28 mouse cellular contexts compared by ENCODE assay signal in the genomic region with DNA sequence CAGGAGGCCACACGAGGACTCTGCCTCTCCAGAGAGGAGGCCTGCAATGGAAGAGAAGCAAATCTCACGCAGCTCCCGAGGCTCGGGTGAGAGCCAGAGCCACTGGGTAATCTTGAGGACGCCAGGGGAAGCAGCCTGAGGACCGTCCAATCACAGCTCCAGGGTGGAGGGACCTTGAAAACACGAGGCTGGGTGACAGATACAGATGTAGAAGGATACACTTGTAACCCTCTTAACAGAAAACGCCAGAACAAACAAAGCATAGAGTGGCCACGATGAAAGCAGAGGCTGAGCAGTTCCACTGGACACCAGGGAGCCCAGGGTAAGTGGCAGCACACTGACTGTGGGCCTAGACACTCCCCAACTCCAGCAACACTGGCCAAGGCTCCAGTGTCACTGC. TPM values are rescaled to one million over a fixed set of nuclear protein-coding genes. Genes with fewer than 3 reads are reported as not detected.
A peak's percentile ranks its signal among the peaks of the same experiment; 100 is the strongest.
DNase-seq lines count a peak whose midpoint lies in the region; ATAC-seq lines count a peak whose summit lies in the region.
"Had no signal": no experiment of that assay in that cellular context is flagged by ENCODE, and none has a peak within 500 bp of the region (broad histone marks: within the 10 kb centered on the region; RNA-seq: fewer than 3 reads in every experiment).

No protein-coding gene starts in this region.

- H3K4me1 ChIP-seq in heart, embryonic 11.5 days (ENCODE audit: control insufficient read depth, insufficient read depth, low read length): peaks cover 12% of the 10 kb centered on the region
- peaks cover 3% of the 10 kb centered on the region; the same call in 1 of the 2 replicates for H3K4me1 ChIP-seq in liver, embryonic 11.5 days (replicated peaks; ENCODE audit: control insufficient read depth, insufficient read depth, low read length)
- peaks cover 32% of the 10 kb centered on the region for H3K4me1 ChIP-seq in liver, embryonic 12.5 days

- H3K9me3 ChIP-seq in heart, embryonic 11.5 days (replicated peaks; ENCODE audit: control insufficient read depth, low read length): no peaks in the 10 kb centered on the region
- H3K9me3 ChIP-seq in liver, embryonic 11.5 days (ENCODE audit: control insufficient read depth, low read length): no peaks in the 10 kb centered on the region
- H3K9me3 ChIP-seq in liver, embryonic 12.5 days (replicated peaks): no peaks in the 10 kb centered on the region
- H3K9me3 ChIP-seq: embryonic facial prominence, embryonic 10.5 days; embryonic facial prominence, embryonic 13.5 days; forebrain, embryonic 12.5 days; forebrain, embryonic 15.5 days; heart, embryonic 13.5 days; hindbrain, embryonic 15.5 days had no signal

- 75% methylated on average over 9 of the region's 9 CpGs for WGBS in heart, embryonic 11.5 days (ENCODE audit: insufficient replicate concordance)
- 78% methylated on average over 9 of the region's 9 CpGs for WGBS in liver, embryonic 11.5 days
- WGBS in liver, embryonic 12.5 days (ENCODE audit: insufficient replicate concordance): 69% methylated on average over 9 of the region's 9 CpGs

- DNase-seq in heart, adult 11 months: peak; percentile 89
- peak; percentile 25 for DNase-seq in liver, embryonic 11.5 days (ENCODE audit: low spot score)
- DNase-seq in urinary bladder, postnatal 10 days (ENCODE audit: low spot score): peak; percentile 8
- DNase-seq in urinary bladder, postnatal 25 days (ENCODE audit: low spot score): no peak
- DNase-seq in testis, postnatal 14 days (ENCODE audit: low spot score): peak; percentile 64
- no peak for DNase-seq in Muller cell, postnatal 12 days (ENCODE audit: inconsistent ontology term)
- DNase-seq: adrenal gland, adult 2 months; adrenal gland, postnatal 14 days; B cell, adult 2 months; cerebellum, adult 11 months; cerebellum, adult 9-10 months; gastrocnemius, postnatal 25 days; heart, postnatal 14 days; heart, postnatal 4 days had no signal

- H3K36me3 ChIP-seq in heart, embryonic 11.5 days (ENCODE audit: control insufficient read depth, insufficient read depth, low read length): peaks cover 37% of the 10 kb centered on the region
- peaks cover 18% of the 10 kb centered on the region for H3K36me3 ChIP-seq in liver, embryonic 11.5 days (ENCODE audit: control insufficient read depth, insufficient read depth, low read length)
- peaks cover 55% of the 10 kb centered on the region for H3K36me3 ChIP-seq in liver, embryonic 12.5 days
- H3K36me3 ChIP-seq: G1E had no signal

- H3K4me3 ChIP-seq in heart, embryonic 11.5 days (ENCODE audit: low read depth, low read length): no peak overlapping the region
- no peak overlapping the region for H3K4me3 ChIP-seq in liver, embryonic 11.5 days (ENCODE audit: low read depth, low read length)
- H3K4me3 ChIP-seq in liver, embryonic 12.5 days: no peak overlapping the region
- H3K4me3 ChIP-seq: embryonic facial prominence, embryonic 10.5 days; embryonic facial prominence, embryonic 13.5 days; erythroblast, embryonic 14.5 days; forebrain, embryonic 12.5 days; forebrain, embryonic 15.5 days; heart, adult 2 months; heart, embryonic 13.5 days; hindbrain, embryonic 15.5 days had no signal

- no peak overlapping the region for H3K27ac ChIP-seq in heart, embryonic 11.5 days (ENCODE audit: low read depth, low read length)
- no peak overlapping the region for H3K27ac ChIP-seq in liver, embryonic 11.5 days (ENCODE audit: low read depth, low read length)
- no peak overlapping the region for H3K27ac ChIP-seq in liver, embryonic 12.5 days
- H3K27ac ChIP-seq: embryonic facial prominence, embryonic 10.5 days; embryonic facial prominence, embryonic 13.5 days; forebrain, embryonic 12.5 days; forebrain, embryonic 15.5 days; heart, adult 2 months; heart, embryonic 13.5 days; hindbrain, embryonic 15.5 days had no signal

- no peak for ATAC-seq in heart, embryonic 11.5 days (replicated peaks; ENCODE audit: insufficient number of reproducible peaks, low FRiP score, low TSS enrichment)
- ATAC-seq in liver, embryonic 11.5 days (replicated peaks; ENCODE audit: low FRiP score): no peak
- no peak for ATAC-seq in liver, embryonic 12.5 days
- ATAC-seq: forebrain, embryonic 15.5 days had no signal

- no peak overlapping the region for H3K4me2 ChIP-seq in heart, embryonic 11.5 days
- H3K4me2 ChIP-seq in liver, embryonic 11.5 days: no peak overlapping the region
- H3K4me2 ChIP-seq in liver, embryonic 12.5 days: no peak overlapping the region
- H3K4me2 ChIP-seq: embryonic facial prominence, embryonic 13.5 days; forebrain, embryonic 12.5 days; forebrain, embryonic 15.5 days; heart, embryonic 13.5 days; hindbrain, embryonic 15.5 days had no signal

- no peaks in the 10 kb centered on the region for H3K27me3 ChIP-seq in heart, embryonic 11.5 days (ENCODE audit: control insufficient read depth, insufficient read depth, low read length)
- no peaks in the 10 kb centered on the region for H3K27me3 ChIP-seq in liver, embryonic 11.5 days (replicated peaks; ENCODE audit: control insufficient read depth, insufficient read depth, low read length)
- H3K27me3 ChIP-seq in liver, embryonic 12.5 days (replicated peaks): peaks cover 6% of the 10 kb centered on the region
- H3K27me3 ChIP-seq: embryonic facial prominence, embryonic 13.5 days; forebrain, embryonic 12.5 days; forebrain, embryonic 15.5 days; heart, embryonic 13.5 days; hindbrain, embryonic 15.5 days had no signal

- no peak overlapping the region for H3K9ac ChIP-seq in heart, embryonic 11.5 days (ENCODE audit: low read depth, low read length)
- H3K9ac ChIP-seq in liver, embryonic 11.5 days (ENCODE audit: low read depth, low read length): no peak overlapping the region
- H3K9ac ChIP-seq in liver, embryonic 12.5 days: no peak overlapping the region
- H3K9ac ChIP-seq: embryonic facial prominence, embryonic 13.5 days; forebrain, embryonic 12.5 days; forebrain, embryonic 15.5 days; heart, embryonic 13.5 days; hindbrain, embryonic 15.5 days had no signal

RNA-seq across cellular contexts. Expression of a gene that starts 4.6 kb away (rescaled TPM):
- polyA plus RNA-seq in heart, embryonic 11.5 days (2014; fragmentation: Nextera tagmentation; extraction: Ambion mirVana): 26.5 and 29.3 TPM in 2 replicates
- polyA plus RNA-seq in liver, embryonic 11.5 days (2014; fragmentation: Nextera tagmentation; extraction: Ambion mirVana): 33.1 and 36.5 TPM in 2 replicates
- polyA plus RNA-seq in liver, embryonic 12.5 days (2016; fragmentation: Nextera tagmentation; extraction: Ambion mirVana): 20.1 and 20.5 TPM in 2 replicates

RNA-seq across cellular contexts. Expression of a gene that starts 16.8 kb away (rescaled TPM):
- polyA plus RNA-seq in heart, embryonic 11.5 days (2014; fragmentation: Nextera tagmentation; extraction: Ambion mirVana): 14.2 and 15.6 TPM in 2 replicates
- 27.1 and 30.1 TPM in 2 replicates for polyA plus RNA-seq in liver, embryonic 11.5 days (2014; fragmentation: Nextera tagmentation; extraction: Ambion mirVana)
- 18.0 and 19.9 TPM in 2 replicates for polyA plus RNA-seq in liver, embryonic 12.5 days (2016; fragmentation: Nextera tagmentation; extraction: Ambion mirVana)

RNA-seq across cellular contexts. Expression of a gene that starts 36.8 kb away (rescaled TPM):
- polyA plus RNA-seq in heart, embryonic 11.5 days (2014; fragmentation: Nextera tagmentation; extraction: Ambion mirVana): not detected in 2 replicates
- not detected in 2 replicates for polyA plus RNA-seq in liver, embryonic 11.5 days (2014; fragmentation: Nextera tagmentation; extraction: Ambion mirVana)
- polyA plus RNA-seq in liver, embryonic 12.5 days (2016; fragmentation: Nextera tagmentation; extraction: Ambion mirVana): not detected in 2 replicates
- polyA plus RNA-seq: adrenal gland, adult 2 months; embryonic facial prominence, embryonic 10.5 days; embryonic facial prominence, embryonic 13.5 days; erythroblast, embryonic 14.5 days; forebrain, embryonic 12.5 days; forebrain, embryonic 15.5 days; G1E; heart, embryonic 13.5 days; heart, embryonic 16.5 days; hindbrain, embryonic 11.5 days; hindbrain, embryonic 15.5 days; intestine, embryonic 14.5 days had no signal

Comparison
In these comparisons a context has a peak if more than half of its experiments do, and no peak if none do; other contexts are left out.
1. DNase-seq: peak in heart, adult 11 months (single experiment), liver, embryonic 11.5 days (single experiment), urinary bladder, postnatal 10 days (single experiment) and testis, postnatal 14 days (single experiment); none in urinary bladder, postnatal 25 days (single experiment) and Muller cell, postnatal 12 days (single experiment).